Mouse (Mus musculus): ENCODE measurements around the gene Bclaf3.

- TF ChIP-seq GATA1 (IDR thresholded peaks at IDR 0.05; ENCODE audit: borderline replicate concordance, low read length) (no peak), FLI1 (IDR thresholded peaks at IDR 0.05; ENCODE audit: low read length) (no peak)
Observed at GRCm38 (mm10) chrX:159508331-159509036, 18.0 kb upstream of the Bclaf3 start.
